Mouse (Mus musculus): ENCODE data around the gene Ndufa5. TPM values are rescaled to one million over a fixed set of nuclear protein-coding genes. Genes with fewer than 3 reads are reported as not detected.

Gene Ndufa5
- total RNA-seq (2022) = 100 to 1,000 TPM; 163 to 261 (median 198) TPM

DNA sequence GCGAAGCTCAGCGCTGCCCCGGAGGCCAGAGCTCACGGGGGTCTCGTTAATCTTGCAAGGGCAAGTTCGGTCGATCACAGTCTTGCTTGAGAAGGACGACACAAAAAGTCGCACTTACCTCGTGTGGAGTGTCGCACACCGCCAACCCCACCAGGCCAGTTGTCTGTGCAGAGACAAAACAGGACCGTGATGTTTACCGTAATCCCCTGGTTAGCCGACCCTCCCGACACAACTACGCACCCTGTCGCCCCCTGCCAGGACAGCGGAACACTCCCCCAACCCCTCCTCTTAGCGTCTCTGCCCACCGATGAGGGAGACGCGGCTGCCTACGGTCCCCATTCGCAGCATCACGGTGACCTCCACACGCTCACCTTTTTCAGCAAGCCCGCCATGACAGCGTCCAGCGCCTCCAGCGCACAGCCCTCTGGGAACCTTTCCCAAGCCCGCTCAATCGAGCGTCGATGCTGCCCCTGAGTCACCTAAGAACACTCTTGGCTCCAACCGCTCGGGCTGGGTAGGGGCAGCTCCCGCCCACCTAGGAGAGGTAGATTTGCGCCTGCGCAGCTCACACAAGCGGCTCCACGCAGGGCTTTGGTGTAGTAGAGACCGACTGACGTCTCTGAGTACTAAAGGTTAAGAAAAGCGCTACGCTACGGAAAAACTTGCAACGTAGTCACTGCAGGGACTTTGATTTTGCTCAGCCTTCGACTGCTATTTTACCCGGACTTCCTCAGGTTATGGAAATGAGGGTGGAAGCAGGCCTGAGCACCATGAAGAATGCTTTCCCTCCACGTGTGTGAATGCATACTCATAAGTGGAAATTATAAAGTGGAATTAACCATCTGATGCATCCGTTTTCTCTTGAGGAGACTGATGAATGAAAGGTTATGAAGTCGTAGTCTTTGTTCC, at the start of gene Ndufa5:
Ndufa5 (minus strand) TSS at position 859 of the 909 bp plus-strand sequence.
- peak; percentile 93 for DNase-seq

DNA sequence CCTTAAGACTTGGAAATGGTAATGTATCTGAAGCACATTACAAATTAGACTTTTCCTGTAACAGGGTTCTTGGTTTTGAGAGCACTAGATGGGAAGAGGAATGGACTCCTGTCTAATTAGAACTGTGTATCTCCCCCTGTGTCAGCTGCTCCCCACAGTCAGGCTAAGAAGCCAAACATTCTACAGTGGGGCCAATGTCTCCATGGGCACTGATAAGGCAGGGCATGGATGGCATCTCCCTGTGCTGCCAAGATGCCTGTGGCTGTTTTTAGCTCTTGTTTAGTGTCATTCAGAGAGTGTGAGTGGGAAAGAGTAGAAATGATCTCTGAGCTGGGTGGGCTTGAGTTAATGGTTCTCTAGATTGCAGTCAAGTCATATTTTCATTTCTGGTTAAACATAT, 45.5 kb upstream of the Ndufa5 start:
- no peak for DNase-seq

DNA sequence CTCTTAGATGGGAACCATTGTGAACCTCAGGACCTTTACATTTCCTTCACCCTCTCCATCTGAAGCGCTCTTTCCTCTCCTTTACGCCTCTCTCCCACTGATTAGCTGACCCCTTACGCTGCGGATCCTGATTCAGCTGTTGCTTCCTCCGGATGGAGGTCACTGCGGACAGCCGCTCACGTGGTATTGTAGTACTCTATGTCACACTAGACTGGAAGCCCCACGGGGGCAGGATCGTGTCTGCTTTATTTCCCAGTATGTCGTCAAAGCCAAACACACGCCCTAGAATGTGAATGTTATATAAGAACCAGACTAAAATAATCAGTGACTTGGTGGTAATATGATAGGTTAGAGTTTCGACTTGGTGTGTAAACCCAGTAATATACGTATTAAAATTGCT, 44.6 kb upstream of the Ndufa5 start:
- DNase-seq = no peak

DNA sequence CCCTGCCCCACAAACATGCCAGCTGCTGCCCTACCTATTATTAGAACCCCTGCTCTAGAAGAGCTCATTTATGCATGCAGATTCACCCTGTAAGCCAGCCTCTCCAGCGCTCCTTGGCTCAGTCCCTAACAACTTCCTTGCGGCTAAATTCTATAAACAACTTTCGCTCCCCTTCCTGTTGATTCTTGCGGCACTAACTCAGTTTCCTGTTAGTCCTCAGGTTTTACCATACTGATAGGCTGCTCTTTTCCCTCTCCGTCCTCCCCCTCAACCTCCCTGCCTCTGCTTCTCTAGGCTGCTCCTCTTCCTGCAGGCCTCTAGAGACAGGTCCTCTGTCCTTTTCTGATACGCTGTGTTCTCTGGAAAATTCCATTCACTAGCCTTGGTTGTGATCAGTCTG, 43.3 kb upstream of the Ndufa5 start:
- peak; percentile 5 for DNase-seq

DNA sequence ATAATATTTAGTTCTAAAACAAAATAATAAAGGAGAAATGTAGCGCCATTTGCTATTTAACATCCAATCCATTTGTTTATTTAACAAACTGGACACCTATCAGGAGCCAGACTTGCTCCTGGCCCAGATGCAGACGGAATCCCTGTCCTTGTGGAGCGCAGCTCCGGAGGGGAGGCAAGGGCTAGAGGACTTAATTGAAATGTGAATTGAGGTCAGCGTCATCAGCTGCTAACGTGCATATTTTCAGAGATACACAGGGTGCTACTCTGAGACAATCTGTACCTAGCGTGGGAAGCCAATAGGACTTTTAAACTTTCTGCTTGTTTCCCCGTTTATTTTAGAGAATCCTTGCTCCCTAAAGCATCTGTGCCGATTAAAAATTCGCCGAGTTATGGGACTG, 42.5 kb upstream of the Ndufa5 start:
- DNase-seq = no peak

DNA sequence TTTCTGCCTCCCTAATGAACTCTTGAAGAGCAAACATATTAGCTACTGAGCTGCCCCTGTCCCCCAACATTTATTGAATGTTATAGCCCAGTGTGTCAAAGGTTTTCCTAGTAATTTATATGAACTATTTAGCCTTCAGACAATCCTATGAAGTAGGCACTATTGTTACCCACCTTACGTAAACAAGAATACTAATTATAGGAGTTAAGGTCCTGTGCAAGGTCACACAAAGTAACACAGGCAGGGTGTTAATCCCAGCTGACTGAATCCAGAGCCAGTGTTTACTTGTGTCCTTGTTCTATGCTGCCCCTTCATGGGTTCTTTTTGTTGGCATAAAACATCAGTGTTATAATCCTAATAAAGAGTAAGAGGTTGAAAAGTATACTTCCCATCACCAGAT, 41.9 kb upstream of the Ndufa5 start:
- DNase-seq = no peak

DNA sequence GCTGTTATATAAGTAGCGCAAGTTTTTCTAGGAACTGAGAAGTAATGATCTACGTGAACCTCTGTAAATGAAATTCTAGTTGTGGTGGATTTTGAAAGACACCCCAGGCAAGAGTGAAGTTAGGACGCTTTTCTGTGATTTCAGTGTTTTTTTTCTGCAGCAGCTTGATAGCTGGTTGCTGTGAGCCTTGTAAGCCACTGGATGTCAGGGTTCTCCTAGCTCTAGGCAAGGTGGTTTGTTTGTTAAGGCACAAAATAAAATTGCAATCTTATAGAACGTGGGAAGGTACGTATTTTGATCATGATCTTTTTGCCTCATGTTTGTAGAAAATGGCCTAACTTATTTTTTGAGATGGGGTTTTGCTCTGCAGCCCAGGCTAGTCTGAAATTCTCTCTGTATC, 41.1 kb upstream of the Ndufa5 start:
- no peak for DNase-seq

DNA sequence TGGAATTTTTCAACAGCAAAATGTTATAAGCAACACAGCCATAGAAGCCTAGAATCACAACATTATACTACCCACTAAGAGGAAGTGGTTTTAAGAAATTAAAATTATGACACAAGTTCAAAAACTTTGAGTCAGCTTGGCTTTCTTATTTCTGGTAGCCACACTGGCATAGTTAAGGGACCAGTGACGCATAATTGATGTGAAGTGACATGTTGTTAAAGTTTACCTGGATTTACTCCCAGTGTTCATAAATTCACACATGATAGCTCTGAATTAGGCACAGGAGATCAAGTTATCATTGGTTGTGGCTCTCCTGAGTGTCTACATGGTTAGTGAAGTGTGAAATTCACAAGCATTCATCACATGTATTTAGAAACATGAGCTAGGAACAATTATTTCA, 37.1 kb upstream of the Ndufa5 start:
- DNase-seq = no peak

DNA sequence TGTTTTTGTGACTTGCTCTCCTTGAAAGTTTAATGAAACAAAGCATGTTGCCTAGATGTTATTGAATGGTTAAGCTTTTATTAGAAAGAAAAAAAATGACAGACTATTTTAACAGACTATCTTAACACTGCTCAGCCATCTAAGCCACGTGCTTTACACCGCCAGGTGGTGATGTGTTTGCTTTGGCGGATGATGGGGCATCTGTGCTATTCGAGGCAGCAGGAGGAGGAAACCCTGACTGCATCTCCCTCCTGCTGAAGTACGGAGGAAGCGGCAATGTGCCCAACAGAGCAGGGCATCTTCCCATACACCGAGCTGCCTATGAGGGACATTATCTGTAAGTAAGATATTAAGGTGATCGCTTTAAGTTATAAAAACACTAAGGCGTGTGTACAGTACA, 36.3 kb upstream of the Ndufa5 start:
- DNase-seq = no peak

DNA sequence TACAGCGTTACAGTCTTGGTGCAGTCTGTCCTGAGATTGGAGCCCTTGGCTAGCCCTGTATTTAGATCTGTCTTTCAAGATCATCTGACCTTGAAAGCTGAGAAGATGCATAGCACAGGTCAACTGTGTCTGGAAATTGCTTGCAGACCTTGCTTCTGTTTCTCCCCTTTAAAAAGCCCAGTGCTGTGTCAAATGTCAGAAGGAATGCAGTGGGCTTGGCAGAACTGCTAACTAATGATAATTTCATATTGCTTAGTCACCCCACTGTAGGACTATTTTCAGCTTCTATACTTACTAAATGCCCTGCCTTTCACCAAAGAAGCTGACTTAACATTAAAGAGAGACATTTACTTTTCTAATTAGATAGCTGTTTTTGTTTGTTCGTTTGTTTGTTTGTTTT, 27.7 kb upstream of the Ndufa5 start:
- no peak for DNase-seq

DNA sequence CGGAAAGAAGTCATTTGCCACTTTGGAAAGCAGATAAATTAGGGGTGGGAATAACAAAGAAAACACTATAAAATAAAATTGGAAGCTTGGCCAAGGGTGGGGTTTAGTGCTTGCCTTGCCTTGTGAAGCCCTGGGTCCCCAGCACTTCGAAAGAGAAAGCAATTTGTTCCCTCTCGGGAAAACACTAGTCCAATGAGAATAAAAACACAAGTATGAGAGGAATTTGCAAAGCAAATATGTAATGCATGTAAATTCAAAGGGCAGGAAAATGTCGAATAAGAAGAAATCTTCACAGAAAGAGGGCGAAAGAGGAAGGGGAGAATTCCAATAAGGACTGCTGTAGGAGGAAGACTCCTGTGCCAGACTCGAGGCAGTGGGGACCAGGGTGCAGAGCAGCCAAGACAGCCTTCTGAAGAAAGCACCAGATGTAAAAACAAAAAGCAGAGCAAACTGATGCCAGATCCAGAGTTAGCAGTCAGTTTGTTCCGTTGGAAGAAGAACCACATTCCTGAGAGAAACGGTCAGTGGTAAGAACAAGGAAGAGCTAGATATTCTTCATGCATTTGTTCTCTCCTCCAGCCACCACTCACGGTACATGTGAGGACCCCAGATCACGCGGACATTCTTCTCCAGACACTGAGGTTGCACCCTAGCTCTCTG, 26.7 kb upstream of the Ndufa5 start:
- DNase-seq = no peak

DNA sequence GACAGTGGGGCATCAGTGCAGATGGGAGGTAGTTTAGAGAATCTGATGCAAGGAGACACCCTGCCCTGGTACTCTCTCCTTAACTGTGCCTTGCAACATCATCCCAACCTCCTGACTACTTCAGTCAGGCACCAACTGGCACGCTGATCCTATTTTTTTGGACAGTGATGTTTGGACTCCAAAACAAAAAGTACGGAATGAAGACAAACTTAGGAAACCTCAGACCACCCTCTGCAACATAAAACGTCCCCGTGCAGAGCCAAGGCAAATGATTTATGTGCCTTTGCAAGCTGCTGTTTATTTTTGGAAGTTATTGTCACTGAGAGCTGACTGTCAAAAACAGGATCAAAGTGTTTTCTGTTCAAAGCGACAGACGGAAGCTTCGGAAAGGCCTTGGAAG, 24.2 kb upstream of the Ndufa5 start:
- no peak for DNase-seq

DNA sequence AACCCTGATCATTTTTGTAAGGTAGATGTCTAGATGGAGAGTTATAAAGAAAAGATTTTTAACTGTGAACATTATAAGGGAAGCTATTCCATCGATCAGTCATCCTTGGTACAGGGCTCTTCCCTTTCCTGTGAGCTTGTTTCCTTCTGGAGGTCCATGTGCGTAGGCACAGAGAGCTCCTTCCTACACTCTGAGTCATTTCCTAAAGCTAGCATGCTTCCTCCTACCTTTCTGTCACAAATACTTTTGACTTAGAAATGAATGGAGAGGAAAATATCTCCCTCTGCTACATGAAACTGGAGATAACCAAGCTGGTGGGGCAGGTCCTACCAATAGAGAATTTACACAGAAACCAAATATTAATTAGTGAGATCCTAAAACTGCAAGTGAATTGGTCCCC, 22.0 kb upstream of the Ndufa5 start:
- DNase-seq = no peak

DNA sequence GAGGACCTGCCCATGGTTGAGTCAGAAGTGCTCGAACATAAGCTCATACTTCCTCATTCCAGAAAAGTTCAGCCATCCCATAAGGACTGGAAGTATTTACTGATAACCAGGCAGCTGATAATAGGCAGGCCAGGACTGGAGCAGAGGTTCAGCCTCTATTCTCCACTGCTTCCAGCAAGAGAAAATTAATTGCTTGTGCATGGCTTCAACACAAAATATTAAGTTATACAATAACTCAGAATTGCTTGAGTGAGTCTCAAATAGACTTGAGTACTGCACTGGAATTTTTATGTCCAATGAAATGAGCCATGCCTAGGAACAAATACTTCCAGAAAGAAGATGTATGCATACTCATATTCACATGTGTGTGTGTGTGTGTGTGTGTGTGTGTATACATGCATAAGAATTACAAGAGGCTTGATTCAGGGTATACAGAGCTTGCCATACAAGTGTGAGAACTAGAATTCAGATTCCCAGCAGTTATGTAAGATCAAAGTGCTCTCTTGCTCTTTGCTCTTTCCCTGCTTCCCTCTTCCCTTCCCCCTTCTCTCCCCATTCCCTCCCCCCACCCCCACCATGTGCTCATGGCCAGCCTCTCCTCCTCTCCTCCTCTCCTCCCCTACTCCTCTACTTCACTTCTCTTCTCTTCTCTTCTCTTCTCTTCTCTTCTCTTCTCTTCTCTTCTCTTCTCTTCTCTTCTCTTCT, 19.1 kb upstream of the Ndufa5 start:
- no peak for DNase-seq

DNA sequence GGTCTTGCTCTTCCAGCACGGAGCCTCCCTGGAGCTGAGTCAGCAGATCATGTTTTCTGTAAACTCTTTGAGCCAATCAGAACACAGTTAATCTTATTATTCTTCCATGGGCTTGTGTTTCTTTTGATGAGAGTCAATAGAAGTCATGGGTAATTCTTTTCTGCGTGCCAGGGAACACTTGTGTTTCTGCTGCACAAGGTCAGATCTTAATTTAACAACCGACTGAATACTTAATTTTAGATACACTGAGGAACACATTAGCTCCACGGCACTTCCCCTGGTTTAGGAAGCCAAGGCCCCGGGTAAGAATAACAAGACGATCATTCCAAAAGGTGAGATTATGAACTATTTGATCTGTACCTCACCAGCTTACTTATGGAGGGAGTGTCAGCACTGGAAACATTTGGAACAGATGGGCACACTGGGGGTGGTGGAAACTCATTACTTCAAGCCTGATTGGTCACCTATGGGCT, 15.3 kb upstream of the Ndufa5 start:
- DNase-seq = no peak

DNA sequence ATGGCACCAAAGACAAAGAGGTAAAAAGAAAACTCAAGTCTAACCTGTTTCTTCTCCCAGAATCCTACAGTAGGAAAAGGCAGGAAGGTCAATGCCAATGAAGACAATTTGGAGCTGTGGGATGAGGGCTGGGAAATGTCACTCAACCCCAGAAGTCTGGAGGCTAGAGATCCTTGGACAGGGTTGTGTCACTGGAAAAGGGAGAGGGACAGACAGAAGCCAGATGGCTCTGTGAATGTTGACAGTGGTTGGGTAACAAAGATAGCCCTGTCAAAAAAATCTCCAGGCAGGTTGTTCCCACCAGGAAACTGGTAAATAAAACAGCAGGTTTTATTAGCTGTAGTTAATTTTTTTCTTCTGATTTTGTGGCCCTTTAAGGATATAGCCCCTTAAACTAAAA, 14.6 kb upstream of the Ndufa5 start:
- DNase-seq = no peak

DNA sequence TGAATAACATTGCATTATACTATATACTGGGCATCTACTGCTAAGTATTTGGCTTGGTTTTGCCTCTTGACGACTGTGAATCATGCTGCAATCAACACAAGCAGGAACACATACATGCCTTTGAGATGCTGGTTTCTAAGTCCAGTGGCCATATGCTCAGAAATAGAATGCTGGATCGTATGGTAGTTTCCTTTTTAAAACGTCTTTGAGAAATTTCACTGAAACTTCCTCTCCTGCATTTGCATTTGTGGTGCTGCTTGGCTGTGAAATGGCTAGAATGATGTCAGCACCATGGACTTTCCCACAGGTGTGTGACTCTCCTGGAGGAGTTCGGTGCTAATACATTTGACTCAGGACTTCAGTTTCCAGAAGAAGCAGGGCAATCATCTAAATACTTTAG, 12.3 kb upstream of the Ndufa5 start:
- DNase-seq = no peak

DNA sequence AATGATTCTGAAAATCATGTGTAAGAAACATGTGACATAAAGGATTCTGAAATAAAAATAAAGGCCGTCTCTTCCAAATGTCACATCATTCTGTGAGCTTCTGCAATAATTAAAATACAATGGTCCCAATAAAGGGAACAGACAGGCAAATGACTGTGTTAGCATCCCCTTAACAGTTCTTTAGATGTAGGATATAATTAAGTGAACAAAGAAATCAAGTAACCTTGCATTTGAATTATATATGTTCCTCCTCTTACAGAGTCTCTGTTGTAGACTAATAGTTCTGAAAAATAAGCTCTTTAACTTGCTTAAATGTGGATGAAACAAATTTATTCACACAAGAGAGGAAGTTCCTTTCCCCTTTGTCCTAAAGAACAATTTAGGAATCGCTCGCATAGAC, 10.6 kb upstream of the Ndufa5 start:
- DNase-seq = no peak

DNA sequence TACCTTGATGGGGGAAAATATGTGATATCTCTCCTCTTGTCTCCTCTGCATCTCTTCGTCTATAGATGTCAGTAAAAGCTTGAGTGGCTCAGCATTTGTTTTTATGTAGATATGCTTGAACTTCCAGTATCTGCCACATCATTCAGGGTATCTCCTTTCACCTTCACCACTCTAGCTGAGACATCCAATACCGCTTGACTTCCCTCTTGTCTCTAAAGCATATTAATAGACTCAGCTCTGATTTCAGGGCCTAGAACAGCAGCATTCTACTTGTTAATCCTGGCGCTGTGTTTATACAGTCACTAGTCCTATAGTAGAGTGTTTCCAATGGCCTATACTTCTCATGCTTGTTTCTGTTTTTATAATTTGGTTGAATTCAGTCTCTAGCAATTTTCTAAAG, 5.0 kb upstream of the Ndufa5 start:
- no peak for DNase-seq

DNA sequence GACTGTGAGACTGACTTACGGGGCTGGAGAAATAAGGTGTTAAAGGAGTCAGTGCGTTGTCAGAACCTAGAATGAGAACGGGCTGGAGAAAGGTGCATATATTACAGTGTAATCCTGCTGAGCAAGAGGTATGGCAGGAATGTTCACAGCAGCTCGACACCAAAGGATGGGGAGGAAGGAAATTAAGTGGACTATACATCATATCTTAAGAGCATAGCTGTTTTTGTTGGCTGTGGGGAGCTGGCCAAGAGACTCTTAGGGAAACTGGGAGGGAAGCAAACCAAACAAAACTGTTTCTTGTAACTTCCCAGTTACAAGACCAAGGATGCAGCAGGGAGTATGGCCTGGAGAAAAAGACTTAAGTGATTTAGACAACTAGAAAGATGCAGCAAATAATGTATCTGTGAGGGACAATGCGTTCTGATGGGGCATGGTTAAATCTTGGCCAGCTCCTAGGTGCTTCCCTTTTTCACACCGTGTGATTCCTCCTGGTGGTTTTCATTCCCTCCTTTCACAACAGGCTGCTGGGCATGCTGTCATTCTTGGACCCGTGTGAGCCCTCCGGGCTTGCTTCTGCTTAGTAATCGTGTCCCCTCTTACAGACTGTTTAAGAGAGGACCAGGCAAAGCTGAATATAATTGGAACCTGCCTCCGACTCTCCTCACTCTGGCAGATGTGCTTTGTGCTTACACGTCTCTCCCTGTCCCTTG, 3.1 kb upstream of the Ndufa5 start:
- DNase-seq = no peak

DNA sequence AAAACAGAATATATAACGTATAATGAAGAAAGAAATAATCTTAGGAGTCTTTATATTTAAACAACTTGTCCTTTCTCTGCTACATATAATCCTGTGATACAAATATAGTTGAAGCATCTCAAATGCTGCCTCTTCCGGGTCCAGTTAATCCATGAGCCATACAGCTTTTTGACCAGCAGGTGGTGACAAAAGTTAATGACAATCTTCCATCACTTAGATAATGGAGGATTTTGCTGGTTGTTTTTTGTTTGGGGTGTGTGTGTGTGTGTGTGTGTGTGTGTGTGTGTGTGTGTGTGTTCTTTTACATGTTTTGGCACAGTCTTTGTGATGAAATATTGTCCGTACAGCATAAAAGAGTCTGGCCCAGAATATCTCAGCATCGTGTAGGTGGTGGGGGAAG, 2.4 kb upstream of the Ndufa5 start:
- DNase-seq = no peak

DNA sequence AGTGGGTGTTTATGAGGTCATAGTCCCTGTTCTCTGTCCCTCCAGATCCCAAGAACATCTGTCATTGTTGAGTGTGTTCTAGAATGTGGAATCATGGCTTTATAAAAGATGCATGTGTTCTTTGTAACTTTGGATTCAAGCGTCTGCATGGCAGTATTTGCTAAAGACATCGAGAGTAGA, 141 bp upstream of the Ndufa5 start, which contains the start of gene Asb15:
Asb15 (plus strand) TSS at position 81 of the 180 bp plus-strand sequence.
- DNase-seq = no peak

DNA sequence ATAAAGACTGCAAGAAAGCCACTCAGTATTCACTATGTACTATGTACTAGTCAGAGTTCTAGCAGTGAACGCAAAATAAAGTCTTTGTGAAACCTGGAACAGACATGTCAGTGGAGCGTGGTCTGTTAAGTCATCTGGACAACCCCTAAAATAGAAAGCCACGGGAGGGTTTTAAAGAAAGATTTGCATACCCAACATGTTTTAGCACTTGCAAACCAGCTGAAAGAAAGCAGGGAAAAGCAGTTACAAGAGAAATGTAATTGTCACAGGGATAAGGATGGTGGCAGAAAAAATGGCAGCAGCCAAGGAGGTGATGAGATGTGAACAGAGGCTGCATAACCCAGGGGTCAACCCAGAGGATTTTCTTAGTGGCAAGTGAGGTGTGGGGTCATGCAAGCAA, 2.1 kb downstream of the Ndufa5 start:
- DNase-seq = no peak

All from adrenal gland, adult 8-10 months (tissue).